Mouse (Mus musculus) cerebellum, postnatal 25 days (tissue): ENCODE data around the gene Mitf.
A peak's percentile ranks its signal among the peaks of the same experiment; 100 is the strongest.

Experiments used
- DNase-seq, 2 experiments: peaks; one replicate each; pipeline ENCODE4 v3.0.0; 2021; ENCODE audit warnings: mixed read lengths in 2 of 2

The Mitf gene

GRCm38 (mm10) chr6:97806781-97807743 lies at the start of gene Mitf:
Mitf (plus strand) TSS chr6:97807052.
- peak; percentile 93 to 94 for DNase-seq

GRCm38 (mm10) chr6:97757361-97757760 lies 49.5 kb upstream of the Mitf start:
- no peak for DNase-seq

- DNase-seq: no peak
These were observed 48.0 kb upstream of the Mitf start for GRCm38 (mm10) chr6:97758884-97759283.

GRCm38 (mm10) chr6:97759301-97759700 lies 47.6 kb upstream of the Mitf start:
- peak; percentile 54 to 80 for DNase-seq

GRCm38 (mm10) chr6:97761326-97761725 lies 45.5 kb upstream of the Mitf start:
- DNase-seq: peak; percentile 48 to 62

- no peak for DNase-seq
These were observed 42.9 kb upstream of the Mitf start for GRCm38 (mm10) chr6:97763970-97764369.

GRCm38 (mm10) chr6:97767836-97768235 lies 39.0 kb upstream of the Mitf start:
- no peak for DNase-seq

GRCm38 (mm10) chr6:97769549-97769948 lies 37.3 kb upstream of the Mitf start:
- DNase-seq: no peak

GRCm38 (mm10) chr6:97781316-97781715 lies 25.5 kb upstream of the Mitf start:
- DNase-seq: no peak

GRCm38 (mm10) chr6:97782291-97782690 lies 24.6 kb upstream of the Mitf start:
- no peak for DNase-seq

GRCm38 (mm10) chr6:97786871-97787270 lies 20.0 kb upstream of the Mitf start:
- DNase-seq: no peak

- DNase-seq: no peak
These were observed 18.4 kb upstream of the Mitf start for GRCm38 (mm10) chr6:97788361-97788974.

GRCm38 (mm10) chr6:97789700-97790099 lies 17.2 kb upstream of the Mitf start:
- DNase-seq: no peak

- DNase-seq: peak in 1 of 2 experiments; percentile 29
These were observed 14.7 kb upstream of the Mitf start for GRCm38 (mm10) chr6:97792104-97792503.

- no peak for DNase-seq
These were observed 11.7 kb upstream of the Mitf start for GRCm38 (mm10) chr6:97795175-97795574.

- DNase-seq: peak; percentile 57 to 75
These were observed 6.2 kb upstream of the Mitf start for GRCm38 (mm10) chr6:97800615-97801014.

GRCm38 (mm10) chr6:97806051-97806450 lies 801 bp upstream of the Mitf start:
- DNase-seq: peak in 1 of 2 experiments; percentile 20

- no peak for DNase-seq
These were observed 7.3 kb downstream of the Mitf start for GRCm38 (mm10) chr6:97814191-97814590.

GRCm38 (mm10) chr6:97815723-97816122 lies 8.9 kb downstream of the Mitf start:
- no peak for DNase-seq

- no peak for DNase-seq
These were observed 10.0 kb downstream of the Mitf start for GRCm38 (mm10) chr6:97816806-97817205.

GRCm38 (mm10) chr6:97818128-97818527 lies 11.3 kb downstream of the Mitf start:
- DNase-seq: no peak

GRCm38 (mm10) chr6:97818948-97819347 lies 12.1 kb downstream of the Mitf start:
- DNase-seq: no peak

GRCm38 (mm10) chr6:97820505-97820904 lies 13.7 kb downstream of the Mitf start:
- no peak for DNase-seq

- no peak for DNase-seq
These were observed 15.0 kb downstream of the Mitf start for GRCm38 (mm10) chr6:97821811-97822210.
